Mouse (Mus musculus): ENCODE results near the gene Ipmk. TPM values are rescaled to one million over a fixed set of nuclear protein-coding genes. Genes with fewer than 3 reads are reported as not detected.

Gene Ipmk
- polyA plus RNA-seq, 1 experiment: 31.1 TPM

DNA sequence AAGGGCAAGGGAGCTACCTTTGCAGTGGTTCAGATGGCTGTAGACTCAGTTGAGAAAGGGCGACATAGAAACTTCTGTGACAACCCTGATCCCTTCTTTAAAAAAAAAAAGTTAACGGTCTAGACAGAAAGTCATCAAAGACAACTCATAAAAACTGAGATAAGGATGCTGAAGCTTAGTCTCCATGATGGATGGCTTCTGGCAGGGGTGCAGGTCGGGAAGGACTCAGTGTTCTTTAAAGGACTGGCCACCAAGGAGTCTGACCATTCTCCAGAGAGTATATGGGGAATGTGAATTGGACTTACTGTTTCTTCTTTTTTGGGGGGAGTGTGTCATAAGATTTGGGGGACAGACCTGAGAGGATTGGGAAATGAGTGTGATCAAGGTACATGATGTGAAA is 33.0 kb upstream of the Ipmk start:
- no peaks in the 10 kb centered on the region for H3K36me3 ChIP-seq (ENCODE audit: control insufficient read depth, insufficient read depth, low read length)
- no peaks in the 10 kb centered on the region for H3K27me3 ChIP-seq (replicated peaks; ENCODE audit: control insufficient read depth, insufficient read depth, low read length)
- H3K4me1 ChIP-seq (ENCODE audit: control insufficient read depth, insufficient read depth, low read length): no peaks in the 10 kb centered on the region
- H3K4me3 ChIP-seq (ENCODE audit: insufficient read depth, low read depth, low read length): no peak overlapping the region
- 49% methylated on average over 3 of the region's 3 CpGs for WGBS
- DNase-seq: no peak
- H3K27ac ChIP-seq (ENCODE audit: insufficient read depth, low read depth, low read length): no peak overlapping the region
- TF ChIP-seq CTCF (conservative IDR thresholded peaks at IDR 0.05; ENCODE audit: insufficient read depth, insufficient read length, low read depth, low read length): no peak
- TF ChIP-seq POLR2A (IDR thresholded peaks at IDR 0.05; ENCODE audit: low read depth, low read length): no peak

DNA sequence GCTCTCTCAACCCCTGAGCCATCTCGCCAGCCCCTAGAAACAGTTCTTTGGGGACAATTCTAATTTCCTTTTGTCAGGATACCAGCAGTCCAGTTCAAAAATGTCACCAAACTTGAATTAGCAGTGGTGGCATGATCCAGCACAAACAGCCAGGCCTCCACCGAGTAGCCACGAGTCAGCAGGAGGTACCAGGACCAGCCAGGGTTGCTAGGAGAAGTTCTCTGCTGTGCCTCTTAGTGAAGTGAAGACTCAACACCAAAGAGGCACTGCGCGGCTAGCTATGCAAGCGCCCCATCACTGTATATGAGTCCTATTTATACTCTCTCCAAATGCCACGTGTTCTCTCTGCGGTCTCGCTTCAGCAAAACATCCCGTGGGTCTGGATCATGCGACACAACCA is 31.5 kb upstream of the Ipmk start:
- H3K27ac ChIP-seq (ENCODE audit: insufficient read depth, low read depth, low read length): no peak overlapping the region
- WGBS: 80% methylated on average over 11 of the region's 11 CpGs
- DNase-seq: no peak
- TF ChIP-seq CTCF (conservative IDR thresholded peaks at IDR 0.05; ENCODE audit: insufficient read depth, insufficient read length, low read depth, low read length) (no peak), POLR2A (IDR thresholded peaks at IDR 0.05; ENCODE audit: low read depth, low read length) (no peak)
- no peak overlapping the region for H3K4me3 ChIP-seq (ENCODE audit: insufficient read depth, low read depth, low read length)
- H3K27me3 ChIP-seq (replicated peaks; ENCODE audit: control insufficient read depth, insufficient read depth, low read length): no peaks in the 10 kb centered on the region
- H3K36me3 ChIP-seq (ENCODE audit: control insufficient read depth, insufficient read depth, low read length): no peaks in the 10 kb centered on the region
- no peaks in the 10 kb centered on the region for H3K4me1 ChIP-seq (ENCODE audit: control insufficient read depth, insufficient read depth, low read length)

DNA sequence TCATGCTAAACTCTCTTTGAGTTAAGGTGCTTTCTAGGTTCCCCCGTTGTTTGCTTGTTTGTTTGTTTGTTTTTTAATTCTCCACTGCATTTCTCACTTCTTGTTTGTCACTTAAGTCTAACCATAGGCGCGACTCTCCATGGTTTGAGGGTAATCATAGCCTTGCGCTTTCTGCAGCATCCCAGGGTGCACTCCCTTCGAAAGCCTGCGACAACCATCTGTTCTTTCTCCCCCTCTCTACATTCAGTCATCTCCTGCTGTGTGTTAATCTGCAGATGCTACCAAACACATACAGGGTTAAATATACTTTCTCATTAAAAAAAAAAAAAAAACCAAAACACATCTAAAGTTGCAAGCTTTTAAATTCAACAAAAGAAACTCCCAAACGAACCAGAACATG is 31.1 kb upstream of the Ipmk start:
- DNase-seq: no peak
- TF ChIP-seq CTCF (conservative IDR thresholded peaks at IDR 0.05; ENCODE audit: insufficient read depth, insufficient read length, low read depth, low read length): no peak
- no peak for TF ChIP-seq POLR2A (IDR thresholded peaks at IDR 0.05; ENCODE audit: low read depth, low read length)
- WGBS: 74% methylated on average over 7 of the region's 7 CpGs
- H3K4me3 ChIP-seq (ENCODE audit: insufficient read depth, low read depth, low read length): no peak overlapping the region
- H3K36me3 ChIP-seq (ENCODE audit: control insufficient read depth, insufficient read depth, low read length): no peaks in the 10 kb centered on the region
- no peak overlapping the region for H3K27ac ChIP-seq (ENCODE audit: insufficient read depth, low read depth, low read length)
- no peaks in the 10 kb centered on the region for H3K4me1 ChIP-seq (ENCODE audit: control insufficient read depth, insufficient read depth, low read length)
- no peaks in the 10 kb centered on the region for H3K27me3 ChIP-seq (replicated peaks; ENCODE audit: control insufficient read depth, insufficient read depth, low read length)

DNA sequence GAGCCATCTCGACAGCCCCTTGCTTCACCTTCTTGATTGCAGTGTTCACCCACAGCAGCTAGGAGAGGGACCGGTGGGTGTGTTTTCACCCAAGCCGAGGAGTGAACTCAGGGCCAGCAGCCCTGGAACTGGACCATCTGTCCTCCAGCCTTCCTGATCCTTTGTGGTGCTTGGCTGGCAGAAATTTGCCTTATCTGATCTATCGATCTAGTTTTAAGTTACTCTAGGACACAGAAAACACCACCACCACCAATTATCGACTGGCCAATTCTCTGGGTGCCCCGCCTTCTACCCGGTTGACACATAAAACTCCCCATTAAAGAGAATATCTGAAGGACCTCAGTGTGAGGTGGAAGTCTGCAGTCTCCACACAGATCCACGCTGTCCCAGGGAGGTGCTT is 23.9 kb upstream of the Ipmk start:
- Histone ChIP-seq H3K4me1 (ENCODE audit: control insufficient read depth, insufficient read depth, low read length) (peaks cover under 1% of the 10 kb centered on the region; the same call in 1 of the 2 replicates), H3K27ac (ENCODE audit: insufficient read depth, low read depth, low read length) (no peak overlapping the region), H3K27me3 (replicated peaks; ENCODE audit: control insufficient read depth, insufficient read depth, low read length) (no peaks in the 10 kb centered on the region), H3K36me3 (ENCODE audit: control insufficient read depth, insufficient read depth, low read length) (no peaks in the 10 kb centered on the region), H3K4me3 (ENCODE audit: insufficient read depth, low read depth, low read length) (no peak overlapping the region)
- 78% methylated on average over 8 of the region's 8 CpGs for WGBS
- DNase-seq: no peak
- TF ChIP-seq CTCF (conservative IDR thresholded peaks at IDR 0.05; ENCODE audit: insufficient read depth, insufficient read length, low read depth, low read length): no peak
- TF ChIP-seq POLR2A (IDR thresholded peaks at IDR 0.05; ENCODE audit: low read depth, low read length): no peak

DNA sequence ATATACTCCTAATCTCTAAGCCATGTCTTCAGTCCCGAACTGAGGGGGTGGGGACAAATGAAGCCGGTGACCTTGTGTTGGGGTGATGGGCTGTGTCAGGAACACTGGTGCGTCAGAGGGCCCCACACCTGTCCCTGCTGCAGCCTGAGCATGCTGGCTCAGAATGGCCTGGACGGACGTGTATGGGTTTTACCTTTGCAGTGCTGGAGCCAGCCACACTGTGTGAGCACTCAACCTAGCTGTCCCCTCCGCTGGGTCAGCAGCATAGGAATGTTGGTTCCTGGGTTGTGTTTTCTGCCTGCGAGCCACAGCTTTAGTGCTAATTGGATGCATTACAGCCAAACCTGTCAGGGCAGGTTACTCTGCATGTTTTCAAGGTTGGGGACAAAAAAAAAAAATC is 21.4 kb upstream of the Ipmk start:
- Histone ChIP-seq H3K4me3 (ENCODE audit: insufficient read depth, low read depth, low read length) (no peak overlapping the region), H3K27ac (ENCODE audit: insufficient read depth, low read depth, low read length) (no peak overlapping the region; the same call in 1 of the 2 replicates), H3K4me1 (ENCODE audit: control insufficient read depth, insufficient read depth, low read length) (peaks cover 3% of the 10 kb centered on the region; the same call in 1 of the 2 replicates), H3K36me3 (ENCODE audit: control insufficient read depth, insufficient read depth, low read length) (peaks cover 9% of the 10 kb centered on the region), H3K27me3 (replicated peaks; ENCODE audit: control insufficient read depth, insufficient read depth, low read length) (no peaks in the 10 kb centered on the region)
- WGBS: 58% methylated on average over 7 of the region's 7 CpGs
- TF ChIP-seq CTCF (conservative IDR thresholded peaks at IDR 0.05; ENCODE audit: insufficient read depth, insufficient read length, low read depth, low read length) (no peak), POLR2A (IDR thresholded peaks at IDR 0.05; ENCODE audit: low read depth, low read length) (no peak)
- peak; percentile 48 for DNase-seq

DNA sequence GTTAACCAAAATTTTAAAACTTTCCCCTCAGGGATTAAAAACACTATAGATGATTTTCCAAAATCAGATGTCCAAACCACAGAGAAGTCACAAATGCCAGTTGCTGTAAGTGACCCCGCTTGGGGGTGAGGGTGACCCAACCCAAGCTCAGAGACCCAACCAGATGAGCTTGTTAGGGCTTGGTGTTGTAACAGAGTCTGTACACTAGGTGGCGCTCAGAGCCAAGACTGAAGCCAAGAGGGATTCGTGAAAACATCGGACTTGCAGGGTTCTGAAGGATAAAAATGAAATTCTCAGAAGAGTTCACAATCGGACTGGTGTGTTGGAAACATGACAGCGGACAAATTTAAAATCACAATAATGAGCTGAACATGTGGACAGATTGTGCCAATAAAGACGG is 20.8 kb upstream of the Ipmk start:
- peaks cover 3% of the 10 kb centered on the region; the same call in 1 of the 2 replicates for H3K4me1 ChIP-seq (ENCODE audit: control insufficient read depth, insufficient read depth, low read length)
- peaks cover 9% of the 10 kb centered on the region for H3K36me3 ChIP-seq (ENCODE audit: control insufficient read depth, insufficient read depth, low read length)
- WGBS: 12% methylated on average over 7 of the region's 7 CpGs
- no peaks in the 10 kb centered on the region for H3K27me3 ChIP-seq (replicated peaks; ENCODE audit: control insufficient read depth, insufficient read depth, low read length)
- peak; percentile 81 for DNase-seq
- TF ChIP-seq POLR2A (IDR thresholded peaks at IDR 0.05; ENCODE audit: low read depth, low read length): no peak
- peak; percentile 97 for TF ChIP-seq CTCF (conservative IDR thresholded peaks at IDR 0.05; ENCODE audit: insufficient read depth, insufficient read length, low read depth, low read length)
- no peak overlapping the region for H3K4me3 ChIP-seq (ENCODE audit: insufficient read depth, low read depth, low read length)
- H3K27ac ChIP-seq (ENCODE audit: insufficient read depth, low read depth, low read length): peak overlapping the region; percentile 33; the same call in 1 of the 2 replicates

DNA sequence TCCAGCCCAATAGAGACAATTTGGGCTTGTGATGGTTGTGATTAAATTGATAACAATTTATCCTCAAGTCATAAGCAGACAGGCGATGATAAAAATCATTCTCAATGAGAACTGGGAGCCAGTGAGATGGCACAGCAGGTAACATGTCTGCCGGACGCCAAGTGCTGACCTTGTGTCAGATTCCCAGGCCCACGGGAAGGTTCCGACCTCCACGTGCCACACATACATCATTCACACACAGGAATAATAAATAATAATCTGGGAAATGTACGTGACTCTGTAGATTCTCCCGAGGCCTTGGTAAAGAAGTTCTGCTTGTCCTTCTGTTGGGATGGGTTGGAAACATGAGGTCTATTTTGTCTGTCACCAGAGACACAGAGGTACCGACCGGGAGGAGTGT is 20.2 kb upstream of the Ipmk start:
- 82% methylated on average over 10 of the region's 10 CpGs for WGBS
- no peak overlapping the region for H3K27ac ChIP-seq (ENCODE audit: insufficient read depth, low read depth, low read length)
- H3K36me3 ChIP-seq (ENCODE audit: control insufficient read depth, insufficient read depth, low read length): peaks cover 9% of the 10 kb centered on the region
- H3K27me3 ChIP-seq (replicated peaks; ENCODE audit: control insufficient read depth, insufficient read depth, low read length): no peaks in the 10 kb centered on the region
- H3K4me1 ChIP-seq (ENCODE audit: control insufficient read depth, insufficient read depth, low read length): peaks cover 3% of the 10 kb centered on the region; the same call in 1 of the 2 replicates
- DNase-seq: no peak
- TF ChIP-seq CTCF (conservative IDR thresholded peaks at IDR 0.05; ENCODE audit: insufficient read depth, insufficient read length, low read depth, low read length): no peak
- no peak for TF ChIP-seq POLR2A (IDR thresholded peaks at IDR 0.05; ENCODE audit: low read depth, low read length)
- no peak overlapping the region for H3K4me3 ChIP-seq (ENCODE audit: insufficient read depth, low read depth, low read length)
